ENCODE assay signal across 22 mouse cellular contexts in genomic region chr14:62071140-62071539, GRCm38 (mm10).
DNase-seq lines count a peak whose midpoint lies in the region; ATAC-seq lines count a peak whose summit lies in the region.
"Had no signal": no experiment of that assay in that cellular context is flagged by ENCODE, and none has a peak within 500 bp of the region (broad histone marks: within the 10 kb centered on the region; RNA-seq: fewer than 3 reads in every experiment).

No protein-coding gene starts in this region.

- H3K9ac ChIP-seq in embryonic facial prominence, embryonic 13.5 days: no peak overlapping the region
- H3K9ac ChIP-seq in midbrain, embryonic 11.5 days (ENCODE audit: low read length): no peak overlapping the region
- no peak overlapping the region for H3K9ac ChIP-seq in midbrain, embryonic 13.5 days (replicated peaks)
- H3K9ac ChIP-seq: forebrain, embryonic 13.5 days; forebrain, embryonic 15.5 days; forebrain, postnatal 0 days had no signal

- H3K27ac ChIP-seq in embryonic facial prominence, embryonic 13.5 days: peak overlapping the region; percentile 5; the same call in 1 of the 2 replicates
- H3K27ac ChIP-seq in embryonic facial prominence, embryonic 10.5 days (replicated peaks): no peak overlapping the region
- no peak overlapping the region for H3K27ac ChIP-seq in midbrain, embryonic 11.5 days (ENCODE audit: low read depth, low read length)
- no peak overlapping the region for H3K27ac ChIP-seq in midbrain, embryonic 13.5 days
- H3K27ac ChIP-seq: forebrain, embryonic 13.5 days; forebrain, embryonic 15.5 days had no signal

- H3K27me3 ChIP-seq in embryonic facial prominence, embryonic 13.5 days: no peaks in the 10 kb centered on the region
- H3K27me3 ChIP-seq in embryonic facial prominence, embryonic 10.5 days (replicated peaks; ENCODE audit: low read depth, poor library complexity, severe bottlenecking): no peaks in the 10 kb centered on the region
- H3K27me3 ChIP-seq in midbrain, embryonic 11.5 days (ENCODE audit: control insufficient read depth, insufficient read depth, low read length): no peaks in the 10 kb centered on the region
- H3K27me3 ChIP-seq in midbrain, embryonic 13.5 days: no peaks in the 10 kb centered on the region
- H3K27me3 ChIP-seq: CH12.LX; forebrain, embryonic 13.5 days; forebrain, embryonic 15.5 days; Patski had no signal

- H3K4me2 ChIP-seq in embryonic facial prominence, embryonic 13.5 days: no peak overlapping the region
- no peak overlapping the region for H3K4me2 ChIP-seq in midbrain, embryonic 11.5 days
- H3K4me2 ChIP-seq in midbrain, embryonic 13.5 days (replicated peaks): no peak overlapping the region
- H3K4me2 ChIP-seq: forebrain, embryonic 13.5 days; forebrain, embryonic 15.5 days had no signal

- H3K9me3 ChIP-seq in embryonic facial prominence, embryonic 13.5 days: no peaks in the 10 kb centered on the region
- no peaks in the 10 kb centered on the region for H3K9me3 ChIP-seq in embryonic facial prominence, embryonic 10.5 days
- no peaks in the 10 kb centered on the region for H3K9me3 ChIP-seq in midbrain, embryonic 11.5 days (ENCODE audit: control insufficient read depth, low read length)
- H3K9me3 ChIP-seq in midbrain, embryonic 13.5 days: no peaks in the 10 kb centered on the region
- H3K9me3 ChIP-seq: forebrain, embryonic 13.5 days; forebrain, embryonic 15.5 days; G1E had no signal

- 57% methylated on average over 6 of the region's 6 CpGs for WGBS in embryonic facial prominence, embryonic 13.5 days
- WGBS in embryonic facial prominence, embryonic 10.5 days: 86% methylated on average over 6 of the region's 6 CpGs
- 87% methylated on average over 6 of the region's 6 CpGs for WGBS in midbrain, embryonic 11.5 days
- WGBS in midbrain, embryonic 13.5 days: 87% methylated on average over 6 of the region's 6 CpGs

- H3K4me1 ChIP-seq in embryonic facial prominence, embryonic 13.5 days: peaks cover 5% of the 10 kb centered on the region
- H3K4me1 ChIP-seq in embryonic facial prominence, embryonic 10.5 days: no peaks in the 10 kb centered on the region
- no peaks in the 10 kb centered on the region for H3K4me1 ChIP-seq in midbrain, embryonic 11.5 days (ENCODE audit: control insufficient read depth, insufficient read depth, low read length)
- no peaks in the 10 kb centered on the region for H3K4me1 ChIP-seq in midbrain, embryonic 13.5 days (replicated peaks)
- H3K4me1 ChIP-seq: forebrain, embryonic 13.5 days; forebrain, embryonic 15.5 days had no signal

- H3K36me3 ChIP-seq in embryonic facial prominence, embryonic 13.5 days: no peaks in the 10 kb centered on the region
- H3K36me3 ChIP-seq in embryonic facial prominence, embryonic 10.5 days (replicated peaks): no peaks in the 10 kb centered on the region
- no peaks in the 10 kb centered on the region for H3K36me3 ChIP-seq in midbrain, embryonic 11.5 days (ENCODE audit: control insufficient read depth, insufficient read depth, low read length)
- no peaks in the 10 kb centered on the region for H3K36me3 ChIP-seq in midbrain, embryonic 13.5 days
- H3K36me3 ChIP-seq: forebrain, embryonic 15.5 days; G1E had no signal

- DNase-seq in embryonic facial prominence, embryonic 10.5 days (ENCODE audit: low spot score): no peak
- peak; percentile 65 for DNase-seq in midbrain, embryonic 11.5 days (ENCODE audit: low spot score, missing footprints)
- DNase-seq in heart, adult 18-20 months: no peak
- DNase-seq: adrenal gland, adult 8-10 months; adrenal gland, postnatal 14 days; adrenal gland, postnatal 36 days; B cell, adult 2 months; cerebellum, adult 11-12 months; cerebellum, adult 2 months; cerebellum, adult 9-10 months; cerebellum, postnatal 10 days; cerebellum, postnatal 25 days; forebrain, postnatal 0 days had no signal

- no peak overlapping the region for H3K4me3 ChIP-seq in embryonic facial prominence, embryonic 13.5 days
- no peak overlapping the region for H3K4me3 ChIP-seq in embryonic facial prominence, embryonic 10.5 days
- H3K4me3 ChIP-seq in midbrain, embryonic 11.5 days (ENCODE audit: low read depth, low read length): no peak overlapping the region
- no peak overlapping the region for H3K4me3 ChIP-seq in midbrain, embryonic 13.5 days (replicated peaks)
- H3K4me3 ChIP-seq: forebrain, embryonic 13.5 days; forebrain, embryonic 15.5 days had no signal

- no peak for ATAC-seq in embryonic facial prominence, embryonic 13.5 days (ENCODE audit: insufficient number of reproducible peaks, insufficient read depth, low FRiP score, low TSS enrichment, low read depth)
- no peak for ATAC-seq in midbrain, embryonic 11.5 days (ENCODE audit: low FRiP score)
- no peak for ATAC-seq in midbrain, embryonic 13.5 days
- ATAC-seq: activated CD4-positive, CD25-positive, alpha-beta regulatory T cell, adult 4 months; CD4-positive, CD25-positive, alpha-beta regulatory T cell, adult 4 months; forebrain, embryonic 13.5 days; forebrain, embryonic 15.5 days; forebrain, postnatal 0 days; Patski had no signal
